ENCODE assay signal across 7 mouse cellular contexts in genomic region chr7:27446051-27446450, GRCm38 (mm10). TPM values are rescaled to one million over a fixed set of nuclear protein-coding genes. Genes with fewer than 3 reads are reported as not detected.
DNase-seq lines count a peak whose midpoint lies in the region; ATAC-seq and TF ChIP-seq lines count a peak whose summit lies in the region.

No protein-coding gene starts in this region.

- 6% methylated on average over 18 of the region's 18 CpGs for WGBS in lung, embryonic 14.5 days
- WGBS in forebrain, embryonic 14.5 days = 1% methylated on average over 18 of the region's 18 CpGs
- 15% methylated on average over 18 of the region's 18 CpGs for WGBS in liver, embryonic 12.5 days (ENCODE audit: insufficient replicate concordance)

- DNase-seq in lung, embryonic 14.5 days = no peak
- DNase-seq in lung, postnatal 25 days (ENCODE audit: low spot score) = no peak
- DNase-seq in cerebellum, adult 8-10 months = peak; percentile 42
- DNase-seq in forebrain, embryonic 14.5 days (ENCODE audit: low spot score) = peak; percentile 9
- DNase-seq in testis, postnatal 10 days (ENCODE audit: low spot score) = peak; percentile 50
- no peak for DNase-seq in gastrocnemius, postnatal 4 days (ENCODE audit: low spot score in 2 of 2)

- H3K4me1 ChIP-seq in lung, embryonic 14.5 days (ENCODE audit: insufficient read depth) = peaks cover 5% of the 10 kb centered on the region; the same call in 1 of the 2 replicates
- H3K4me1 ChIP-seq in forebrain, embryonic 14.5 days (ENCODE audit: control insufficient read depth, insufficient read depth, low read length) = 0 out of 2 replicates have a peak, but pooled peaks cover 6% of the 10 kb centered on the region
- peaks cover 41% of the 10 kb centered on the region for H3K4me1 ChIP-seq in liver, embryonic 12.5 days

- H3K9me3 ChIP-seq in lung, embryonic 14.5 days (ENCODE audit: low read depth, low read length) = no peaks in the 10 kb centered on the region
- no peaks in the 10 kb centered on the region for H3K9me3 ChIP-seq in forebrain, embryonic 14.5 days (replicated peaks; ENCODE audit: control insufficient read depth, low read length)
- no peaks in the 10 kb centered on the region for H3K9me3 ChIP-seq in liver, embryonic 12.5 days (replicated peaks)

- no peak overlapping the region for H3K27ac ChIP-seq in lung, embryonic 14.5 days (ENCODE audit: low read depth)
- H3K27ac ChIP-seq in forebrain, embryonic 14.5 days (ENCODE audit: low read depth, low read length) = peak overlapping the region; percentile 18; the same call in 1 of the 2 replicates
- no peak overlapping the region for H3K27ac ChIP-seq in liver, embryonic 12.5 days

- H3K4me3 ChIP-seq in lung, embryonic 14.5 days (ENCODE audit: low read depth, low read length) = peak overlapping the region; percentile 49
- peak overlapping the region; percentile 55 for H3K4me3 ChIP-seq in forebrain, embryonic 14.5 days (ENCODE audit: low read depth, low read length)
- H3K4me3 ChIP-seq in liver, embryonic 12.5 days = peak overlapping the region; percentile 59

- H3K36me3 ChIP-seq in lung, embryonic 14.5 days (ENCODE audit: insufficient read depth) = no peaks in the 10 kb centered on the region
- H3K36me3 ChIP-seq in forebrain, embryonic 14.5 days (ENCODE audit: control insufficient read depth, insufficient read depth, low read length) = no peaks in the 10 kb centered on the region
- H3K36me3 ChIP-seq in liver, embryonic 12.5 days = peaks cover 15% of the 10 kb centered on the region

- H3K27me3 ChIP-seq in lung, embryonic 14.5 days (ENCODE audit: insufficient read depth, low read length) = peaks cover 20% of the 10 kb centered on the region
- H3K27me3 ChIP-seq in forebrain, embryonic 14.5 days (replicated peaks; ENCODE audit: control insufficient read depth, insufficient read depth, low read length) = peaks cover 17% of the 10 kb centered on the region; the same call in 1 of the 2 replicates
- peaks cover 58% of the 10 kb centered on the region for H3K27me3 ChIP-seq in liver, embryonic 12.5 days (replicated peaks)

- ATAC-seq in lung, embryonic 14.5 days (ENCODE audit: insufficient read depth) = no peak
- ATAC-seq in forebrain, embryonic 14.5 days = no peak
- no peak for ATAC-seq in liver, embryonic 12.5 days

- peak overlapping the region; percentile 93 for H3K4me2 ChIP-seq in lung, embryonic 14.5 days
- H3K4me2 ChIP-seq in forebrain, embryonic 14.5 days (ENCODE audit: low read length) = peak overlapping the region; percentile 86
- peak overlapping the region; percentile 76 for H3K4me2 ChIP-seq in liver, embryonic 12.5 days

- peak overlapping the region; percentile 65 for H3K9ac ChIP-seq in lung, embryonic 14.5 days
- H3K9ac ChIP-seq in forebrain, embryonic 14.5 days (ENCODE audit: low read length) = peak overlapping the region; percentile 84
- peak overlapping the region; percentile 67 for H3K9ac ChIP-seq in liver, embryonic 12.5 days

- no peak for TF ChIP-seq CTCF in lung, embryonic 14.5 days (IDR thresholded peaks at IDR 0.05; ENCODE audit: low read depth)

RNA-seq across cellular contexts. Expression of gene Sptbn4, which starts 1.4 kb away (rescaled TPM):
- polyA plus RNA-seq in lung, embryonic 14.5 days (2014; fragmentation: Nextera tagmentation; extraction: Ambion mirVana) = 0.31 and 0.51 TPM in 2 replicates
- polyA plus RNA-seq in forebrain, embryonic 14.5 days (2014; fragmentation: Nextera tagmentation; extraction: Ambion mirVana) = 1.6 and 1.7 TPM in 2 replicates
- 0.11 and 0.12 TPM in 2 replicates for polyA plus RNA-seq in liver, embryonic 12.5 days (2016; fragmentation: Nextera tagmentation; extraction: Ambion mirVana)
- under 1 TPM; 0.21 to 0.34 TPM for total RNA-seq in gastrocnemius, postnatal 4 days (2021)

RNA-seq across cellular contexts. Expression of gene Blvrb, which starts 1.7 kb away (rescaled TPM):
- polyA plus RNA-seq in lung, embryonic 14.5 days (2014; fragmentation: Nextera tagmentation; extraction: Ambion mirVana) = 54.5 and 56.0 TPM in 2 replicates
- 22.4 and 23.7 TPM in 2 replicates for polyA plus RNA-seq in forebrain, embryonic 14.5 days (2014; fragmentation: Nextera tagmentation; extraction: Ambion mirVana)
- 895 and 897 TPM in 2 replicates for polyA plus RNA-seq in liver, embryonic 12.5 days (2016; fragmentation: Nextera tagmentation; extraction: Ambion mirVana)
- 10 to 100 TPM; 29.0 to 36.5 TPM for total RNA-seq in gastrocnemius, postnatal 4 days (2021)

RNA-seq across cellular contexts. Expression of gene Sertad3, which starts 27.5 kb away (rescaled TPM):
- polyA plus RNA-seq in lung, embryonic 14.5 days (2014; fragmentation: Nextera tagmentation; extraction: Ambion mirVana) = 22.0 and 24.3 TPM in 2 replicates
- 12.5 and 14.2 TPM in 2 replicates for polyA plus RNA-seq in forebrain, embryonic 14.5 days (2014; fragmentation: Nextera tagmentation; extraction: Ambion mirVana)
- 24.6 and 26.3 TPM in 2 replicates for polyA plus RNA-seq in liver, embryonic 12.5 days (2016; fragmentation: Nextera tagmentation; extraction: Ambion mirVana)
- total RNA-seq in gastrocnemius, postnatal 4 days (2021) = 10 to 100 TPM; 13.0 to 13.6 TPM

RNA-seq across cellular contexts. Expression of gene Sertad1, which starts 40.7 kb away (rescaled TPM):
- 39.3 and 42.5 TPM in 2 replicates for polyA plus RNA-seq in lung, embryonic 14.5 days (2014; fragmentation: Nextera tagmentation; extraction: Ambion mirVana)
- 8.6 and 9.7 TPM in 2 replicates for polyA plus RNA-seq in forebrain, embryonic 14.5 days (2014; fragmentation: Nextera tagmentation; extraction: Ambion mirVana)
- 19.5 and 20.9 TPM in 2 replicates for polyA plus RNA-seq in liver, embryonic 12.5 days (2016; fragmentation: Nextera tagmentation; extraction: Ambion mirVana)
- total RNA-seq in gastrocnemius, postnatal 4 days (2021) = 10 to 100 TPM; 15.6 to 16.2 TPM

RNA-seq across cellular contexts. Expression of gene Prx, which starts 53.1 kb away (rescaled TPM):
- polyA plus RNA-seq in lung, embryonic 14.5 days (2014; fragmentation: Nextera tagmentation; extraction: Ambion mirVana) = 2.5 and 2.9 TPM in 2 replicates
- polyA plus RNA-seq in forebrain, embryonic 14.5 days (2014; fragmentation: Nextera tagmentation; extraction: Ambion mirVana) = 0.55 and 0.73 TPM in 2 replicates
- polyA plus RNA-seq in liver, embryonic 12.5 days (2016; fragmentation: Nextera tagmentation; extraction: Ambion mirVana) = 0.91 and 1.2 TPM in 2 replicates
- total RNA-seq in gastrocnemius, postnatal 4 days (2021) = 10 to 100 TPM; 36.6 to 38.2 TPM

Comparison
In these comparisons a context has a peak if more than half of its experiments do, and no peak if none do; other contexts are left out.
1. DNase-seq: peak in cerebellum, adult 8-10 months (single experiment), forebrain, embryonic 14.5 days (single experiment) and testis, postnatal 10 days (single experiment); none in lung, embryonic 14.5 days (single experiment), lung, postnatal 25 days (single experiment) and gastrocnemius, postnatal 4 days (0 of 2).
2. RNA of gene Blvrb, which starts 1.7 kb away (polyA plus RNA-seq): 895 to 897 TPM in liver, embryonic 12.5 days; 54.5 to 56.0 TPM in lung, embryonic 14.5 days and 22.4 to 23.7 TPM in forebrain, embryonic 14.5 days; every median in the first group is over 10 times any median in the second.
3. Peak in every context shown above with its lines, with median percentiles within 50 percentile points of each other: H3K4me2 ChIP-seq, H3K4me3 ChIP-seq and H3K9ac ChIP-seq.